Mouse (Mus musculus): ENCODE results near the gene D630045J12Rik. TPM values are rescaled to one million over a fixed set of nuclear protein-coding genes. Genes with fewer than 3 reads are reported as not detected.

The D630045J12Rik gene
- total RNA-seq, 1 experiment: 4.1 TPM

DNA sequence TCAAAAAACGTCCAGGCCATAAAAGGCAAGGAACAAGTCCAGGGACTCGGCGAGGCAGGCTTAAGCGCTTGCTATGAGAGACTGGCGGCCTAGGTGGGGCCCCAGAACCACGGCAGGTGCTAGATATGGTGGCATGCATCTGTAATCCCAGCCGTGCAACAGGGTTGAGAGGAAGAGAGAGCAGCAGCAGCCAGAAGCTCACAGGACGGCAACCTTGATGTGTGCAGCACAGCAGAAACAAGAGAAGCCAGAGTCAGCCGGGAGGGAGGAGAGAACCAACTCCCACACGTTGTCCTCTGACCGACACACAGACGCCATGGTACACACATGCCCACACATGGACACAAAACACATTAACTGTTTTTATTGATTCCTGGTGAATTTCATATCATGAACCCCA, 51.0 kb downstream of the D630045J12Rik start:
- no peak overlapping the region for H3K4me3 ChIP-seq (ENCODE audit: insufficient read depth in 1 of 2, low read depth in 1 of 2, low read length in 2 of 2, poor library complexity in 1 of 2, severe bottlenecking in 1 of 2)
- H3K4me1 ChIP-seq (ENCODE audit: control insufficient read depth in 2 of 2, insufficient read depth in 2 of 2, low read length in 2 of 2, poor library complexity in 1 of 2): peaks cover 2 to 14% of the 10 kb centered on the region in 2 experiments; a peak in 3 of 4 replicates
- no peak overlapping the region for H3K9ac ChIP-seq (ENCODE audit: insufficient read depth, low read depth, low read length, poor library complexity, severe bottlenecking)
- no peak for DNase-seq (ENCODE audit: low read depth, low spot score)
- in situ Hi-C loops (cut with MboI; ENCODE audit: low sequenced_read_pairs in 2 of 2, unreplicated experiment in 2 of 2): no loop called here
- H3K36me3 ChIP-seq (ENCODE audit: control insufficient read depth, insufficient read depth, low read length, poor library complexity, severe bottlenecking): no peaks in the 10 kb centered on the region
- TF ChIP-seq MAFK (IDR thresholded peaks at IDR 0.05; ENCODE audit: insufficient read depth, low read depth, low read length) (no peak), ZNF384 (IDR thresholded peaks at IDR 0.05; ENCODE audit: low read depth, low read length) (no peak), HCFC1 (IDR thresholded peaks at IDR 0.05; ENCODE audit: borderline replicate concordance, insufficient read depth, low read length) (no peak), CHD2 (IDR thresholded peaks at IDR 0.05; ENCODE audit: low read depth, low read length) (no peak), ZC3H11A (IDR thresholded peaks at IDR 0.05; ENCODE audit: borderline replicate concordance, low read depth, low read length) (no peak)
- H3K27ac ChIP-seq (ENCODE audit: insufficient read depth, low read depth, low read length, poor library complexity, severe bottlenecking): no peak overlapping the region
- H3K9me3 ChIP-seq (ENCODE audit: control insufficient read depth, insufficient read depth, low read depth, low read length): no peaks in the 10 kb centered on the region

DNA sequence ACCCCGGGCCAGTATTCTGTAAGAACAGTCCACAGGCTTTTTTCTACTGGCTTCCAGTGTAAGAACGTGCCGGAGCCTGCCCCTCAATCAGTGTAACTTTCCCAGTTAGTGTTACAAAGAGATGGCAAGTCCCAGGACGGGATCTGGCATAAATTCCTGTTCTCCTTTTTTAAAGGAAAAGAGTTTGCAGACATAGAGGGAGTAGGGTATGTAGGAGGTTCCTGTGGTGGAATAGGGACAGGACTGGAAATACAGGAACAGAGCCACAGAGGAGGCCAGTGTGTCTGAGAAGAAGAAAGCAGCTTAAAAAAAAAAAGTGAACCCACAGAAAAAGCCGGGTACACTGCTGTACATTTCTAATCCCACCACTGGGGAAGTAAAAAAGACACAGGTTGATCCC, 52.3 kb downstream of the D630045J12Rik start:
- Histone ChIP-seq H3K27ac (ENCODE audit: insufficient read depth, low read depth, low read length, poor library complexity, severe bottlenecking) (no peak overlapping the region), H3K9me3 (ENCODE audit: control insufficient read depth, insufficient read depth, low read depth, low read length) (no peaks in the 10 kb centered on the region), H3K4me3 (ENCODE audit: insufficient read depth in 1 of 2, low read depth in 1 of 2, low read length in 2 of 2, poor library complexity in 1 of 2, severe bottlenecking in 1 of 2) (no peak overlapping the region), H3K36me3 (ENCODE audit: control insufficient read depth, insufficient read depth, low read length, poor library complexity, severe bottlenecking) (no peaks in the 10 kb centered on the region; the same call in 1 of the 2 replicates), H3K9ac (ENCODE audit: insufficient read depth, low read depth, low read length, poor library complexity, severe bottlenecking) (no peak overlapping the region), H3K4me1 (ENCODE audit: control insufficient read depth in 2 of 2, insufficient read depth in 2 of 2, low read length in 2 of 2, poor library complexity in 1 of 2) (peaks cover 2% of the 10 kb centered on the region in 2 experiments; a peak in 3 of 4 replicates)
- no peak for DNase-seq (ENCODE audit: low read depth, low spot score)
- TF ChIP-seq ZNF384 (IDR thresholded peaks at IDR 0.05; ENCODE audit: low read depth, low read length): no peak
- no peak for TF ChIP-seq ZC3H11A (IDR thresholded peaks at IDR 0.05; ENCODE audit: borderline replicate concordance, low read depth, low read length)
- no peak for TF ChIP-seq HCFC1 (IDR thresholded peaks at IDR 0.05; ENCODE audit: borderline replicate concordance, insufficient read depth, low read length)
- TF ChIP-seq MAFK (IDR thresholded peaks at IDR 0.05; ENCODE audit: insufficient read depth, low read depth, low read length): no peak
- no peak for TF ChIP-seq CHD2 (IDR thresholded peaks at IDR 0.05; ENCODE audit: low read depth, low read length)
- in situ Hi-C loops (cut with MboI; ENCODE audit: low sequenced_read_pairs in 2 of 2, unreplicated experiment in 2 of 2): no loop called here

DNA sequence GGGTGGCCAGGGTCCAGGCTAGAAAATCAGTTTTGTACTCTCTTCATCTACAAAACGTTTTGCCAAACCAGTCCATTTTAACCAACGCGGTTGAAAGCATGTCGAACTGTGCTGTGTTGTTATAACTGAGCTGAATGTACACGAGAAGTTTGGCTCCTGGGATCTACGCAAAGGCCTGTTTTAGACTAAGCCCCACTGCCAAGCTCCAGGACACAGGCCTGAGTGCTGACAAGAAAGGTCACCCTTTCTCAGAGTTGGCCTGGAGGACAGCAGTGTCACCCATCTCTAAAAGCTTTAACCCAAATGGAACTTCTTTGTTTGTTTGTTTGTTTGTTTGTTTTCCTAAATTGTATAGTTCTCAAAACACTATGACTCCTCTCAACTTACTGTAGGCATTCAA, 54.2 kb downstream of the D630045J12Rik start:
- in situ Hi-C loops (cut with MboI; ENCODE audit: low sequenced_read_pairs in 2 of 2, unreplicated experiment in 2 of 2): no loop called here
- H3K4me1 ChIP-seq (ENCODE audit: control insufficient read depth in 2 of 2, insufficient read depth in 2 of 2, low read length in 2 of 2, poor library complexity in 1 of 2): no peaks in the 10 kb centered on the region
- no peaks in the 10 kb centered on the region for H3K9me3 ChIP-seq (ENCODE audit: control insufficient read depth, insufficient read depth, low read depth, low read length)
- DNase-seq (ENCODE audit: low read depth, low spot score): no peak
- no peak overlapping the region for H3K9ac ChIP-seq (ENCODE audit: insufficient read depth, low read depth, low read length, poor library complexity, severe bottlenecking)
- TF ChIP-seq CHD2 (IDR thresholded peaks at IDR 0.05; ENCODE audit: low read depth, low read length): no peak
- TF ChIP-seq ZC3H11A (IDR thresholded peaks at IDR 0.05; ENCODE audit: borderline replicate concordance, low read depth, low read length): no peak
- H3K36me3 ChIP-seq (ENCODE audit: control insufficient read depth, insufficient read depth, low read length, poor library complexity, severe bottlenecking): peaks cover 2% of the 10 kb centered on the region; the same call in 1 of the 2 replicates
- no peak overlapping the region for H3K27ac ChIP-seq (ENCODE audit: insufficient read depth, low read depth, low read length, poor library complexity, severe bottlenecking)
- H3K4me3 ChIP-seq (ENCODE audit: insufficient read depth in 1 of 2, low read depth in 1 of 2, low read length in 2 of 2, poor library complexity in 1 of 2, severe bottlenecking in 1 of 2): no peak overlapping the region

DNA sequence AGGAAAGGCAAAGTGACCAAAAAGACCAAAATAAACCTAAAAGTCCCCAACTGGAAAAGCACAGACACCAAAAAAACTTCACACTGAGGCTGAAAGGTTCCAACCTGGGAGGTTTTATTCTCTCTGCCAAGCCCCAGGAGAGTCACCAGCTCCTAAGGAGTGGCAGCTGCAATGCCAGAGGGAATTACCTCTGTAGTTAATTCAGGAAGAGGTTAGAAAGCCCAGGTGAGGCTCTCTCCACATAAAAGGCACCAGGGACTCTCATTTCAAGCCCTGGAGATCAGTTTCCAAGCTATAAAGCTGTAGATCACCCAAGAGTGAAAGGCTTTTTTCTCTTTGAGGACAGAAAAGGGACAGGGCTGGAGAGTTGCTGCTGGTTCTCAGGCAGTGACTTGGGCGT, 55.1 kb downstream of the D630045J12Rik start:
- H3K36me3 ChIP-seq (ENCODE audit: control insufficient read depth, insufficient read depth, low read length, poor library complexity, severe bottlenecking): peaks cover 3% of the 10 kb centered on the region; the same call in 1 of the 2 replicates
- no peaks in the 10 kb centered on the region for H3K9me3 ChIP-seq (ENCODE audit: control insufficient read depth, insufficient read depth, low read depth, low read length)
- H3K4me1 ChIP-seq (ENCODE audit: control insufficient read depth in 2 of 2, insufficient read depth in 2 of 2, low read length in 2 of 2, poor library complexity in 1 of 2): no peaks in the 10 kb centered on the region
- H3K4me3 ChIP-seq (ENCODE audit: insufficient read depth in 1 of 2, low read depth in 1 of 2, low read length in 2 of 2, poor library complexity in 1 of 2, severe bottlenecking in 1 of 2): no peak overlapping the region
- in situ Hi-C loops (cut with MboI; ENCODE audit: low sequenced_read_pairs in 2 of 2, unreplicated experiment in 2 of 2): no loop called here
- no peak for TF ChIP-seq MAFK (IDR thresholded peaks at IDR 0.05; ENCODE audit: insufficient read depth, low read depth, low read length)
- H3K9ac ChIP-seq (ENCODE audit: insufficient read depth, low read depth, low read length, poor library complexity, severe bottlenecking): no peak overlapping the region
- no peak overlapping the region for H3K27ac ChIP-seq (ENCODE audit: insufficient read depth, low read depth, low read length, poor library complexity, severe bottlenecking)
- no peak for DNase-seq (ENCODE audit: low read depth, low spot score)

Data from ES-E14 (cell line).